Mouse (Mus musculus): ENCODE measurements around the gene Txn2.

Txn2 gene

GRCm38 (mm10) chr15:77907646-77908518 lies 20.9 kb downstream of the Txn2 start:
- DNase-seq (ENCODE audit: low spot score), result no peak

- DNase-seq (ENCODE audit: low spot score), result no peak
These were observed 22.3 kb downstream of the Txn2 start for GRCm38 (mm10) chr15:77906545-77906944.

GRCm38 (mm10) chr15:77906081-77906480 lies 22.7 kb downstream of the Txn2 start:
- DNase-seq (ENCODE audit: low spot score), result no peak

- DNase-seq (ENCODE audit: low spot score), result peak; percentile 72
These were observed 23.4 kb downstream of the Txn2 start for GRCm38 (mm10) chr15:77905275-77905970.

GRCm38 (mm10) chr15:77904363-77904892 lies 24.4 kb downstream of the Txn2 start:
- no peak for DNase-seq (ENCODE audit: low spot score)

- DNase-seq (ENCODE audit: low spot score), result peak; percentile 46
These were observed 25.6 kb downstream of the Txn2 start for GRCm38 (mm10) chr15:77903176-77903575.

GRCm38 (mm10) chr15:77894926-77895325 lies 33.9 kb downstream of the Txn2 start:
- DNase-seq (ENCODE audit: low spot score), result no peak

- no peak for DNase-seq (ENCODE audit: low spot score)
These were observed 35.5 kb downstream of the Txn2 start for GRCm38 (mm10) chr15:77893292-77893691.

GRCm38 (mm10) chr15:77892420-77892819 lies 36.4 kb downstream of the Txn2 start:
- no peak for DNase-seq (ENCODE audit: low spot score)

- peak; percentile 52 for DNase-seq (ENCODE audit: low spot score)
These were observed 37.0 kb downstream of the Txn2 start for GRCm38 (mm10) chr15:77891766-77892165.

- peak; percentile 30 for DNase-seq (ENCODE audit: low spot score)
These were observed 38.9 kb downstream of the Txn2 start for GRCm38 (mm10) chr15:77889761-77890422.

GRCm38 (mm10) chr15:77888286-77888685 lies 40.5 kb downstream of the Txn2 start:
- DNase-seq (ENCODE audit: low spot score), result no peak

- peak; percentile 32 for DNase-seq (ENCODE audit: low spot score)
These were observed 41.7 kb downstream of the Txn2 start for GRCm38 (mm10) chr15:77887093-77887488.

GRCm38 (mm10) chr15:77886369-77887092 lies 42.3 kb downstream of the Txn2 start:
- DNase-seq (ENCODE audit: low spot score), result no peak

- peak; percentile 60 for DNase-seq (ENCODE audit: low spot score)
These were observed 42.9 kb downstream of the Txn2 start for GRCm38 (mm10) chr15:77885945-77886344.

- DNase-seq (ENCODE audit: low spot score), result no peak
These were observed 43.6 kb downstream of the Txn2 start for GRCm38 (mm10) chr15:77885159-77885558.

- no peak for DNase-seq (ENCODE audit: low spot score)
These were observed 45.2 kb downstream of the Txn2 start for GRCm38 (mm10) chr15:77883697-77884010.

- DNase-seq (ENCODE audit: low spot score), result peak; percentile 40
These were observed 45.8 kb downstream of the Txn2 start for GRCm38 (mm10) chr15:77882797-77883696.

- no peak for DNase-seq (ENCODE audit: low spot score)
These were observed 46.5 kb downstream of the Txn2 start for GRCm38 (mm10) chr15:77882297-77882696.

GRCm38 (mm10) chr15:77881698-77882097 lies 47.1 kb downstream of the Txn2 start:
- DNase-seq (ENCODE audit: low spot score), result peak; percentile 81

- no peak for DNase-seq (ENCODE audit: low spot score)
These were observed 48.1 kb downstream of the Txn2 start for GRCm38 (mm10) chr15:77880738-77881137.
